ENCODE assay signal across 8 mouse cellular contexts in the genomic region with DNA sequence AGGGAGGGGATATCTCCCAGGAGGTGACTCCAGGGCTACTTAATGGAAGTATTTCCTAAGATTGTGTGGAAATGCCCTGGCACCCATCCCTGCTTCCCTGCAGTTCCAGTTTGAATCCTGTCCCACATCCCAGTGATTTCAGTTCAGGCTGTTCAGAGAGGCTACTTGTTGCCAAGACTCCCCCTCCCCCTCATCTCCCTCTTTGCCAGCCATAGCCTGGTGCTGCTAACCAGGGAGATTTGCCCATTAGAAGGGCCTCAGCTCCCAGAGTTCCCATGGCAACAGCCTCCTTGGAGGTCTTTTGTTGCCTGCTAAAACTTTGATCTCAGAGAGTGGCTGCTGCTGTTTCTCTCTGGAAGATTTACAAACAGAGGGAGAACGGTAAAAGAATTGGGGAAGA. TPM values are rescaled to one million over a fixed set of nuclear protein-coding genes. Genes with fewer than 3 reads are reported as not detected.
DNase-seq lines count a peak whose midpoint lies in the region; ATAC-seq and TF ChIP-seq lines count a peak whose summit lies in the region.

No protein-coding gene starts in this region.

- H3K4me2 ChIP-seq in midbrain, embryonic 16.5 days (ENCODE audit: low read length), result peak overlapping the region; percentile 32
- H3K4me2 ChIP-seq in stomach, postnatal 0 days (replicated peaks; ENCODE audit: low read depth), result no peak overlapping the region

- TF ChIP-seq CTCF in stomach, postnatal 0 days (IDR thresholded peaks at IDR 0.05; ENCODE audit: low read depth), result no peak

- peaks cover 86% of the 10 kb centered on the region for H3K4me1 ChIP-seq in forebrain, embryonic 10.5 days
- peaks cover 70% of the 10 kb centered on the region for H3K4me1 ChIP-seq in midbrain, embryonic 16.5 days (ENCODE audit: control insufficient read depth, insufficient read depth, low read length)
- H3K4me1 ChIP-seq in stomach, postnatal 0 days (replicated peaks; ENCODE audit: control insufficient read depth, insufficient read depth), result 0 out of 2 replicates have a peak, but pooled peaks cover 3% of the 10 kb centered on the region

- peak; percentile 58 for DNase-seq in adrenal gland, postnatal 14 days
- no peak for DNase-seq in adrenal gland, adult 18-20 months (ENCODE audit: low spot score in 2 of 2)
- DNase-seq in adipocyte (ENCODE audit: low spot score) (peak; percentile 65), liver (no peak)
- DNase-seq in forebrain, embryonic 10.5 days (ENCODE audit: extremely low spot score, low spot score), result peak; percentile 88
- peak; percentile 85 to 87 for DNase-seq in layer of hippocampus, adult 8-10 months (ENCODE audit: low spot score in 2 of 2)
- DNase-seq in stomach, postnatal 0 days (ENCODE audit: low spot score), result no peak

- H3K27me3 ChIP-seq in forebrain, embryonic 10.5 days (ENCODE audit: poor library complexity, severe bottlenecking), result no peaks in the 10 kb centered on the region
- H3K27me3 ChIP-seq in midbrain, embryonic 16.5 days (ENCODE audit: control insufficient read depth, insufficient read depth, low read depth, low read length), result no peaks in the 10 kb centered on the region
- H3K27me3 ChIP-seq in stomach, postnatal 0 days (ENCODE audit: control insufficient read depth, insufficient read depth, low read length), result no peaks in the 10 kb centered on the region

- H3K9ac ChIP-seq in midbrain, embryonic 16.5 days (ENCODE audit: low read depth, low read length), result no peak overlapping the region
- no peak overlapping the region for H3K9ac ChIP-seq in stomach, postnatal 0 days (ENCODE audit: low read length)

- H3K4me3 ChIP-seq in forebrain, embryonic 10.5 days, result peak overlapping the region; percentile 37
- H3K4me3 ChIP-seq in midbrain, embryonic 16.5 days (ENCODE audit: low read depth, low read length), result no peak overlapping the region
- H3K4me3 ChIP-seq in stomach, postnatal 0 days (ENCODE audit: low read depth, low read length), result no peak overlapping the region

- no peaks in the 10 kb centered on the region for H3K9me3 ChIP-seq in forebrain, embryonic 10.5 days
- H3K9me3 ChIP-seq in midbrain, embryonic 16.5 days (replicated peaks; ENCODE audit: control insufficient read depth, low read length, poor library complexity, severe bottlenecking), result no peaks in the 10 kb centered on the region
- no peaks in the 10 kb centered on the region for H3K9me3 ChIP-seq in stomach, postnatal 0 days (ENCODE audit: control insufficient read depth, low read length)

- H3K36me3 ChIP-seq in forebrain, embryonic 10.5 days (replicated peaks), result peaks cover 11% of the 10 kb centered on the region
- H3K36me3 ChIP-seq in midbrain, embryonic 16.5 days (ENCODE audit: control insufficient read depth, insufficient read depth, low read length), result no peaks in the 10 kb centered on the region
- no peaks in the 10 kb centered on the region for H3K36me3 ChIP-seq in stomach, postnatal 0 days (ENCODE audit: control insufficient read depth, insufficient read depth, low read length)

- no peak for TF ChIP-seq EP300 in stomach, postnatal 0 days (optimal IDR thresholded peaks at IDR 0.05)

- H3K27ac ChIP-seq in forebrain, embryonic 10.5 days, result peak overlapping the region; percentile 92
- peak overlapping the region; percentile 83 for H3K27ac ChIP-seq in midbrain, embryonic 16.5 days (ENCODE audit: low read length)
- H3K27ac ChIP-seq in stomach, postnatal 0 days (replicated peaks), result no peak overlapping the region

- WGBS in forebrain, embryonic 10.5 days, result 0% methylated on average over 1 of the region's 1 CpGs
- WGBS in midbrain, embryonic 16.5 days, result 0% methylated on average over 1 of the region's 1 CpGs
- WGBS in stomach, postnatal 0 days, result 27% methylated on average over 1 of the region's 1 CpGs

- peak; percentile 89 for ATAC-seq in midbrain, embryonic 16.5 days
- ATAC-seq in stomach, postnatal 0 days (ENCODE audit: low FRiP score, low TSS enrichment), result no peak

RNA-seq across cellular contexts. Expression of gene Ildr2, which starts 26.6 kb away (rescaled TPM):
- 3.3 and 4.5 TPM in 2 replicates for total RNA-seq in adrenal gland, postnatal 14 days (2021)
- 1 to 10 TPM; 4.1 to 7.5 TPM for total RNA-seq in adrenal gland, adult 18-20 months (2021)
- polyA plus RNA-seq in forebrain, embryonic 10.5 days (2016; fragmentation: Nextera tagmentation; extraction: Ambion mirVana), result 7.7 and 8.3 TPM in 2 replicates
- 10 to 100 TPM; 72.0 to 77.5 (median 74.7) TPM for total RNA-seq in layer of hippocampus, adult 8-10 months (2022)
- polyA plus RNA-seq in midbrain, embryonic 16.5 days (2015; fragmentation: Nextera tagmentation; extraction: Ambion mirVana), result 4.0 and 4.5 TPM in 2 replicates
- polyA plus RNA-seq in stomach, postnatal 0 days (2015; fragmentation: Nextera tagmentation; extraction: Ambion mirVana), result 0.50 and 0.64 TPM in 2 replicates

RNA-seq across cellular contexts. Expression of gene Mael, which starts 42.0 kb away (rescaled TPM):
- not detected in 2 replicates for total RNA-seq in adrenal gland, postnatal 14 days (2021)
- not detected for total RNA-seq in adrenal gland, adult 18-20 months (2021)
- polyA plus RNA-seq in forebrain, embryonic 10.5 days (2016; fragmentation: Nextera tagmentation; extraction: Ambion mirVana), result not detected in 2 replicates
- under 1 TPM in 1 of 4 experiments, not detected in 3; 0.41 TPM for total RNA-seq in layer of hippocampus, adult 8-10 months (2022)
- 0.14 TPM in 1 of 2 replicates, not detected in the other for polyA plus RNA-seq in midbrain, embryonic 16.5 days (2015; fragmentation: Nextera tagmentation; extraction: Ambion mirVana)
- not detected in 2 replicates for polyA plus RNA-seq in stomach, postnatal 0 days (2015; fragmentation: Nextera tagmentation; extraction: Ambion mirVana)

Comparison
In these comparisons a context has a peak if more than half of its experiments do, and no peak if none do; other contexts are left out.
1. DNase-seq: peak in adrenal gland, postnatal 14 days (single experiment), adipocyte (single experiment), forebrain, embryonic 10.5 days (single experiment) and layer of hippocampus, adult 8-10 months (2 of 2); none in adrenal gland, adult 18-20 months (0 of 2), liver (single experiment) and stomach, postnatal 0 days (single experiment).
2. RNA of gene Ildr2, which starts 26.6 kb away (total RNA-seq): 72.0 to 77.5 TPM in layer of hippocampus, adult 8-10 months; 4.1 to 7.5 TPM in adrenal gland, adult 18-20 months and 3.3 to 4.5 TPM in adrenal gland, postnatal 14 days; every median in the first group is over 4 times any median in the second.